Mouse (Mus musculus) kidney, postnatal 14 days (tissue): Measurements from ENCODE around the gene Vmn1r117.
"Not testable (repeated sequence)": the region's sequence is repeated elsewhere in the genome, so short reads cannot be mapped to it uniquely, and the experiment has no call there.

Experiments
- DNase-seq: peaks from one replicate; pipeline ENCODE4 v3.0.0; 2022; ENCODE audit warnings: mixed read lengths

Vmn1r117 gene

GRCm38 (mm10) chr7:20884021-20884420 lies at the start of gene Vmn1r117:
Gene Vmn1r117 (minus strand): TSS chr7:20884121.
- DNase-seq, result not testable (repeated sequence)

GRCm38 (mm10) chr7:20912247-20912646 lies 28.3 kb upstream of the Vmn1r117 start, which contains the start of gene Vmn1r118:
Gene Vmn1r118 (minus strand): TSS chr7:20912347.
- not testable (repeated sequence) for DNase-seq

GRCm38 (mm10) chr7:20871956-20872355 lies 12.0 kb downstream of the Vmn1r117 start, which contains the start of gene Vmn1r116:
Gene Vmn1r116 (plus strand): TSS chr7:20872256.
- not testable (repeated sequence) for DNase-seq

- not testable (repeated sequence) for DNase-seq
Measured at GRCm38 (mm10) chr7:20844885-20845284, 39.0 kb downstream of the Vmn1r117 start, which contains the start of gene Vmn1r115. Gene Vmn1r115 (minus strand): TSS chr7:20844985.
